Mouse (Mus musculus) embryonic facial prominence, embryonic 15.5 days (tissue): Measurements from ENCODE around the gene Dock8. TPM values are rescaled to one million over a fixed set of nuclear protein-coding genes. Genes with fewer than 3 reads are reported as not detected.
A peak's percentile ranks its signal among the peaks of the same experiment; 100 is the strongest.

Experiments
- ATAC-seq: fragments of 200-750 bp; cut with Nextera tagmentation; 2 replicates; pipeline ENCODE4 v1.8.0; 2017; ENCODE audit warnings: low read depth, moderate TSS enrichment; ENCODE audit not compliant: insufficient number of reproducible peaks, low FRiP score, low TSS enrichment
- H3K27ac ChIP-seq: fragments of 300-500 bp; sonication (generic); replicated peaks from 2 replicates; pipeline ENCODE4 v1.5.1; 2015; ENCODE audit warnings: mild to moderate bottlenecking, inconsistent platforms
- H3K27me3 ChIP-seq: fragments of 300-500 bp; sonication (generic); 2 replicates; pipeline ENCODE4 v1.6.1; 2015; ENCODE audit warnings: inconsistent platforms
- H3K36me3 ChIP-seq: fragments of 300-500 bp; sonication (generic); 2 replicates; pipeline ENCODE4 v1.6.1; 2015; ENCODE audit warnings: mild to moderate bottlenecking, inconsistent platforms
- H3K4me1 ChIP-seq: fragments of 300-500 bp; sonication (generic); 2 replicates; pipeline ENCODE4 v1.6.1; 2015; ENCODE audit warnings: inconsistent platforms
- H3K4me2 ChIP-seq: fragments of 300-500 bp; sonication (generic); replicated peaks from 2 replicates; pipeline ENCODE4 v1.6.1; 2015; ENCODE audit warnings: mild to moderate bottlenecking, inconsistent platforms
- H3K4me3 ChIP-seq: fragments of 300-500 bp; sonication (generic); replicated peaks from 2 replicates; pipeline ENCODE4 v1.5.1; 2015; ENCODE audit warnings: mild to moderate bottlenecking, inconsistent platforms
- H3K9ac ChIP-seq: fragments of 300-500 bp; sonication (generic); 2 replicates; pipeline ENCODE4 v1.6.1; 2015; ENCODE audit warnings: inconsistent platforms
- H3K9me3 ChIP-seq: fragments of 300-500 bp; sonication (generic); replicated peaks from 2 replicates; pipeline ENCODE4 v1.6.1; 2016; ENCODE audit warnings: inconsistent platforms
- whole genome bisulfite sequencing: fragments of 180-500 bp; shearing (Covaris S2); methylation state at CpG from one replicate; pipeline ENCODE4 v1.1.7; 2015; 5-methylcytosine and 5-hydroxymethylcytosine counted together
- polyA plus RNA-seq: library from polyadenylated mRNA; unstranded; fragments of >200 nt; fragmentation: Nextera tagmentation; extraction: Ambion mirVana; gene quantifications from 2 replicates; pipeline ENCODE4 v1.2.1, GENCODE M21; 2015

Dock8 gene
- polyA plus RNA-seq, 1 experiment from 2014 or later = 10.4 TPM

GRCm38 (mm10) chr19:25236596-25237491 is 237.5 kb downstream of the Dock8 start, which contains the start of gene Kank1:
Gene Kank1, plus strand, starts transcription at chr19:25236975.
- WGBS = under 1% methylated on average over 76 of the region's 76 CpGs
- ATAC-seq = peak; percentile 84
- Histone ChIP-seq H3K4me2 (peak within 1 kb of the TSS; percentile 100), H3K9ac (peak within 1 kb of the TSS; percentile 7), H3K36me3 (no peaks in the 10 kb centered on the region), H3K27ac (peak within 1 kb of the TSS; percentile 61; the same call in 1 of the 2 replicates), H3K9me3 (no peaks in the 10 kb centered on the region), H3K4me1 (peaks cover 13% of the 10 kb centered on the region), H3K27me3 (peaks cover 18% of the 10 kb centered on the region), H3K4me3 (peak within 1 kb of the TSS; percentile 67)

DNA sequence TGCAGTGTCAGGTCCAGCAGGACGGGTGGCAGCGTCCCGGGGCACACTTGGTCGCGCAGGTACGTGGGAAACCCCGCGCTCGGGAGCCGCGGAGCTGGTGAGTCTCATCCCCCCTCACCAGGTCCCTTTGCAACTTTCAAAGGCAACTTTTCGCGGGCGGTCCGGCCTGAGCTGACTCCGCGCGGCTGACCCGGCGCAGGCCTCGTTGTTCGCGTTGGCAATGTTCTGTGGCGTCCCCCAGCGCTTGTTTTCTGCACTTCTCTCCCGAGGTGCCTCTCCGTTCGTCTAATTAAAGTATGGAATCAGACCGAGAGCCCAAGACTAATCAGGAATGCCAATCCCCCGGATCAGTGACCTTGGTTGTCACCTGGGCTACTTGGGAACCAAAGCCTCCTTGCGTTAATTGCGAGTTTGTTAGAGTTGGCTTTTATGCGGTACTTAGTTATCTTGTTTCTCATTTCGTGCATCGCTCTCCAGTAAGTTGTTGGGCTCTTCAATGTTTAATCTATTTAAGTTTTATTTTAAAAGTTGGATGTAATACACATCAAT is 238.2 kb downstream of the Dock8 start:
- H3K9me3 ChIP-seq = no peaks in the 10 kb centered on the region
- no peak for ATAC-seq
- peaks cover 18% of the 10 kb centered on the region for H3K27me3 ChIP-seq
- H3K9ac ChIP-seq = peak overlapping the region; percentile 7
- H3K27ac ChIP-seq = no peak overlapping the region
- H3K4me1 ChIP-seq = peaks cover 13% of the 10 kb centered on the region
- H3K36me3 ChIP-seq = no peaks in the 10 kb centered on the region
- peak overlapping the region; percentile 100 for H3K4me2 ChIP-seq
- 1% methylated on average over 35 of the region's 35 CpGs for WGBS
- H3K4me3 ChIP-seq = peak overlapping the region; percentile 67

DNA sequence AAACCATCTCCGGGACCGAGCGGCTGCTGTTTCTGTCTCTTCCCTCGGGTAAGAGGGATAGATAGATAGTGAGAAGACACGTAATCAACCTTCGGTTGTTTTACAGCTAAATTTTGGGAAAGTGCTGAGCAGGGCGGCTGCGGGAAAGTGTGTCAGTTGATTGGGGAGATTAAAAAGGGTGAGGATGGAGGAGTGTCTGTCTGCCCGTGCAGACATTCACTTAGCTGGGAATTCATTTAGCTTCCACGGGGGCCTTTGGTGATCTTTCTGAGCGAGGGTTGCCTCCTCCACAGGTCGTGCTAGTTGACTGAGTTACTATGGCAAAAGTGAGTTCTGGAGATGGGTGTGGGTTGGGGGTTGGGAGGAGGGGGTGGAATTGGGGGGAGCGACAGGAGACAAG is 238.8 kb downstream of the Dock8 start:
- Histone ChIP-seq H3K4me1 (peaks cover 13% of the 10 kb centered on the region), H3K4me2 (peak overlapping the region; percentile 100), H3K27ac (no peak overlapping the region), H3K27me3 (peaks cover 18% of the 10 kb centered on the region), H3K9ac (no peak overlapping the region; the same call in 1 of the 2 replicates), H3K9me3 (no peaks in the 10 kb centered on the region), H3K4me3 (peak overlapping the region; percentile 67), H3K36me3 (no peaks in the 10 kb centered on the region)
- WGBS = 7% methylated on average over 13 of the region's 13 CpGs
- no peak for ATAC-seq

DNA sequence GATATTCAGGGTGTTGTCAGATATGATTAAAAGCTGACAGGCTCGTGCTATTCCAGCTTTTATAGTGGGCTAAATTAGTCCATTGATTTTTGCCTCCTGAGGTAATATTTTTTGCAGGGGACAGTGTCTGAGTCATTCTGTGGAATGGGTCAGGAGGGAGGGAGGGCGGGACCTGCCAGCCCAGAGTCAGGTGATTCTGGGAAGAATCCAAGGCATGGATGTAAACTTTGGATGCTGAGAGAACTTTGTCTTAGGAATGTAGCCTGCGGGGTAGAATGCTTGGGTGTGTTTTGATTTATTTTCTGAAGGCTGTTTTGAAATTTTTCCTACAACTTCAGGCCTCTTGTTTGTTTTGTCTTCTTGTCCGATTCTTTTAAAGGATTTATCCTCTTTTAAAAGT is 244.2 kb downstream of the Dock8 start:
- ATAC-seq = no peak
- peaks cover under 1% of the 10 kb centered on the region; the same call in 1 of the 2 replicates for H3K4me1 ChIP-seq
- H3K9me3 ChIP-seq = no peaks in the 10 kb centered on the region
- no peak overlapping the region for H3K4me2 ChIP-seq
- no peak overlapping the region for H3K4me3 ChIP-seq
- H3K9ac ChIP-seq = no peak overlapping the region
- H3K27ac ChIP-seq = no peak overlapping the region
- 61% methylated on average over 4 of the region's 4 CpGs for WGBS
- no peaks in the 10 kb centered on the region for H3K36me3 ChIP-seq
- 0 out of 2 replicates have a peak, but pooled peaks cover 3% of the 10 kb centered on the region for H3K27me3 ChIP-seq

DNA sequence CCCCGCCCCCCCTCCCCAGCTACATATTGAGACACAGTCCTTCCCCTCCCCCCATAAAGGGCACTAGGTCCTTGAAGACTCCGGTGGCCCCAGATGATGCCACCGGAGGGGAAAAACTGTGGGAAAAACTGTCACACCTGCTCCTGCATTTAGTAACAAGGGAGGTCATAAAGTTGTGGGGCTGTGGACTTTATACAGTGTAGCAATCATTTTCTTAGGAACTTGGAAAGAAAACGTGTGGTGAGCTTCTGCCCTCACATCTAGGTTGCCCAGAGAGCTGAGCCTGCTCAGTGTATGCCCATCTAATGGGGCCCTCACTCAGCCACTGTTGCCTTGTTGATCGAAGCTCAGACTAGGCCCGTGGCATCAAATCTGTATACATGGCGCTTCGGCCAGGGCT is 246.7 kb downstream of the Dock8 start:
- 94% methylated on average over 8 of the region's 8 CpGs for WGBS
- H3K9me3 ChIP-seq = no peaks in the 10 kb centered on the region
- no peak overlapping the region for H3K4me2 ChIP-seq

DNA sequence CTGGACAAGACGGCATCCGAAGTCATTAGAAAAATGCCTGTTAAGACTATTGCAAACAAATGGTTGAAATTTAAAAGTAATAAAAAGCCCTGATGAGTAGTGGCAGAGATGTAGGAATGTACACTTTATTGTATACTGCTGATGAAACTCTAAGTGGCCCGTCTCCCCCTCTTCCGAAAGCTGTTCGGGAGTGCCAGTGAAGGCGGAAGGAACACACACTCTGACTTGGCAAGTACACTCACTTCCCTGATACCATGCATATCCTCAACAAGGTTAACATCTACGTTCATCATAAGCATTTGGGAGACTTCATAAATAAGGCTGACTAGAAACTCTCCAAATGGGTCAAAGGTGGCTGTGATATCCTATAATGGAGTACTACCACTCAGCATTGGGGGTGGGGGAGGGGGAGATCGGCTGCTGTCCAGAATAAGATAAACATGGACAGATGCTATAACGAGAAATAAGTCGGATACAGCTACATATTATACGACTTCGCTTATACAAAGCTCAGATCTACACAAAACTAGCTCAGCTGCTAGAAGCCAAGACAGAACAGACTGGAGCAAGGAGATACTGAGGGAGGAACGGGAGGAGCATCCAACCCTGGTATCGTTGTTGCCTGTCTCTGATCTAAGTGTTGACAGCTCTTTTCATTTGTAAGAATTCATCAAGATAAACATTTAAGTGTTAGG is 248.7 kb downstream of the Dock8 start:
- Histone ChIP-seq H3K4me3 (no peak overlapping the region), H3K4me1 (peaks cover 4% of the 10 kb centered on the region; the same call in 1 of the 2 replicates), H3K4me2 (no peak overlapping the region), H3K36me3 (no peaks in the 10 kb centered on the region), H3K9me3 (no peaks in the 10 kb centered on the region), H3K27me3 (no peaks in the 10 kb centered on the region), H3K27ac (no peak overlapping the region), H3K9ac (no peak overlapping the region)
- ATAC-seq = no peak
- 82% methylated on average over 14 of the region's 14 CpGs for WGBS

More for the DNA sequence above, 246.7 kb downstream of the Dock8 start:
- no peak overlapping the region for H3K27ac ChIP-seq
- ATAC-seq = no peak
- H3K36me3 ChIP-seq = no peaks in the 10 kb centered on the region
- no peaks in the 10 kb centered on the region for H3K27me3 ChIP-seq
- peaks cover 4% of the 10 kb centered on the region; the same call in 1 of the 2 replicates for H3K4me1 ChIP-seq
- no peak overlapping the region for H3K4me3 ChIP-seq
- no peak overlapping the region for H3K9ac ChIP-seq

GRCm38 (mm10) chr19:25249230-25249629 is 249.9 kb downstream of the Dock8 start:
- no peak overlapping the region for H3K4me2 ChIP-seq
- H3K36me3 ChIP-seq = no peaks in the 10 kb centered on the region
- H3K27me3 ChIP-seq = no peaks in the 10 kb centered on the region
- H3K4me3 ChIP-seq = no peak overlapping the region
- peaks cover 4% of the 10 kb centered on the region; the same call in 1 of the 2 replicates for H3K4me1 ChIP-seq
- no peaks in the 10 kb centered on the region for H3K9me3 ChIP-seq
- WGBS = 53% methylated on average over 13 of the region's 13 CpGs
- no peak for ATAC-seq
- H3K9ac ChIP-seq = no peak overlapping the region
- no peak overlapping the region for H3K27ac ChIP-seq

GRCm38 (mm10) chr19:25251610-25252140 is 252.3 kb downstream of the Dock8 start:
- WGBS = 81% methylated on average over 3 of the region's 3 CpGs
- peaks cover 4% of the 10 kb centered on the region; the same call in 1 of the 2 replicates for H3K4me1 ChIP-seq
- ATAC-seq = no peak

More at GRCm38 (mm10) chr19:25251610-25252140, 252.3 kb downstream of the Dock8 start:
- Histone ChIP-seq H3K36me3 (no peaks in the 10 kb centered on the region), H3K4me3 (no peak overlapping the region), H3K4me2 (no peak overlapping the region), H3K27me3 (no peaks in the 10 kb centered on the region), H3K9me3 (no peaks in the 10 kb centered on the region), H3K27ac (no peak overlapping the region), H3K9ac (no peak overlapping the region)

Other genes with a start within 250 kb of the Dock8 start
- 6.5 and 8.8 TPM in 2 replicates for gene Pgm5, start 137.7 kb upstream of the Dock8 start, polyA plus RNA-seq
- 182 and 192 TPM in 2 replicates for gene Gm10053, start 123.8 kb upstream of the Dock8 start, polyA plus RNA-seq
- gene Foxd4, start 98.3 kb upstream of the Dock8 start, polyA plus RNA-seq = not detected in 2 replicates
- 16.3 and 19.1 TPM in 2 replicates for gene Cbwd1, start 37.9 kb upstream of the Dock8 start, polyA plus RNA-seq
- 26.2 and 26.6 TPM in 2 replicates for gene Kank1, start 237.4 kb downstream of the Dock8 start, polyA plus RNA-seq